Mouse (Mus musculus) kidney, adult 8-10 months (tissue): ENCODE measurements at regions not wholly inside any gene's neighbourhood (a gene's known extent, or its start where the extent isn't known, plus 50 kb on each side); places are given as distances from the start of the nearest gene placed in this dataset.
A peak's percentile ranks its signal among the peaks of the same experiment; 100 is the strongest.

Source experiments
- DNase-seq, 2 experiments: peaks; one replicate each; pipeline ENCODE4 v3.0.0; 2022

GRCm38 (mm10) chr6:16365450-16365849, 532.8 kb downstream of the Tfec start:
- no peak for DNase-seq

- no peak for DNase-seq
Measured at GRCm38 (mm10) chr6:16362057-16362456, 536.2 kb downstream of the Tfec start.

- DNase-seq, result peak; percentile 2 to 3
Measured at GRCm38 (mm10) chr6:16359881-16360711, 538.1 kb downstream of the Tfec start.

GRCm38 (mm10) chr6:16359464-16359863, 538.8 kb downstream of the Tfec start:
- DNase-seq, result no peak

- no peak for DNase-seq
Measured at GRCm38 (mm10) chr6:16333638-16334037, 564.6 kb downstream of the Tfec start.

- DNase-seq, result no peak
Measured at GRCm38 (mm10) chr6:16314305-16315010, 583.8 kb downstream of the Tfec start.

- DNase-seq, result no peak
Measured at GRCm38 (mm10) chr6:16312915-16313314, 585.3 kb downstream of the Tfec start.

- no peak for DNase-seq
Measured at GRCm38 (mm10) chr6:16283328-16284072, 563.0 kb downstream of the Mdfic start.

- DNase-seq, result no peak
Measured at GRCm38 (mm10) chr6:16281938-16282337, 561.5 kb downstream of the Mdfic start.
